7 mouse cellular contexts compared by ENCODE assay signal in the genomic region with DNA sequence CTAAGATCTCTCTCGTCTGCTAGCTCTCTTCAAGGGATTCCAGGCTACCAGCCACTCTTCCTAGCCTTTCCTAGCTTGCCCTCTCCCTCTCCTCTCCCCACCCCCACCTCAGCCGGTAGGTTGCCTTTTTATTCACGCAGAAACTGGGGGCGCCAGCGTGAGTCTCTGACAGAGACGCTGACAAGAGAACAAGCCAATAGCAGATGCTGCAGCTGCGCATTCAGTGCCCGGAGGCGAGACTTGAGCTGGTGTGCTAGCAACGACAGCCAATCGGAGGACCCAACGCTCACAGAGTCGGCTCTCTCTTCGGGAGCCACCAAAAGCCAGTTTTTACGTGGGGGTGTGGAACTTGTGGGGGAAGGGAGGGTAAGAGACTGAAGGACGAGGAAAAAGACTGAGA. TPM values are rescaled to one million over a fixed set of nuclear protein-coding genes. Genes with fewer than 3 reads are reported as not detected.
DNase-seq lines count a peak whose midpoint lies in the region; ATAC-seq lines count a peak whose summit lies in the region.

No protein-coding gene starts in this region.

- H3K27ac ChIP-seq in limb, embryonic 10.5 days: peak overlapping the region; percentile 85
- H3K27ac ChIP-seq in midbrain, embryonic 13.5 days: peak overlapping the region; percentile 88

- WGBS in limb, embryonic 10.5 days: 9% methylated on average over 16 of the region's 16 CpGs
- WGBS in midbrain, embryonic 13.5 days: 12% methylated on average over 16 of the region's 16 CpGs

- DNase-seq in adrenal gland, adult 18-20 months (ENCODE audit: low spot score in 2 of 2): peak; percentile 56 to 64
- DNase-seq in embryo, embryonic 11 days: peak; percentile 94
- DNase-seq in kidney, adult 11 months: peak; percentile 91
- peak; percentile 78 for DNase-seq in limb, embryonic 10.5 days (ENCODE audit: low spot score)
- DNase-seq in spleen, adult 12 weeks (ENCODE audit: low spot score): peak; percentile 22

- no peaks in the 10 kb centered on the region for H3K36me3 ChIP-seq in limb, embryonic 10.5 days
- H3K36me3 ChIP-seq in midbrain, embryonic 13.5 days: no peaks in the 10 kb centered on the region

- peaks cover 75% of the 10 kb centered on the region for H3K27me3 ChIP-seq in limb, embryonic 10.5 days (ENCODE audit: low read depth, poor library complexity, severe bottlenecking)
- peaks cover 4% of the 10 kb centered on the region; the same call in 1 of the 2 replicates for H3K27me3 ChIP-seq in midbrain, embryonic 13.5 days

- peak overlapping the region; percentile 63 for H3K4me2 ChIP-seq in midbrain, embryonic 13.5 days (replicated peaks)

- H3K4me1 ChIP-seq in limb, embryonic 10.5 days: no peaks in the 10 kb centered on the region
- H3K4me1 ChIP-seq in midbrain, embryonic 13.5 days (replicated peaks): peaks cover 37% of the 10 kb centered on the region

- peak overlapping the region; percentile 53 for H3K4me3 ChIP-seq in limb, embryonic 10.5 days
- peak overlapping the region; percentile 48 for H3K4me3 ChIP-seq in midbrain, embryonic 13.5 days (replicated peaks)

- H3K9me3 ChIP-seq in limb, embryonic 10.5 days (replicated peaks): no peaks in the 10 kb centered on the region
- H3K9me3 ChIP-seq in midbrain, embryonic 13.5 days: no peaks in the 10 kb centered on the region

- peak; percentile 100 for ATAC-seq in granulocyte monocyte progenitor cell, adult 5-6 weeks (replicated peaks; ENCODE audit: poor library complexity, severe bottlenecking)
- peak; percentile 99 for ATAC-seq in midbrain, embryonic 13.5 days

- H3K9ac ChIP-seq in midbrain, embryonic 13.5 days (replicated peaks): peak overlapping the region; percentile 72

RNA-seq across cellular contexts. Expression of gene Arhgef9, which starts 30.3 kb away (rescaled TPM):
- 10 to 100 TPM; 10.3 to 14.5 TPM for total RNA-seq in adrenal gland, adult 18-20 months (2021)
- 0.13 and 5.2 TPM in 2 replicates for total RNA-seq in granulocyte monocyte progenitor cell, adult 5-6 weeks (2014; fragmentation: Nextera tagmentation)
- 1.2 and 2.8 TPM in 2 replicates for total RNA-seq in granulocyte monocyte progenitor cell, adult 5-6 weeks (2017)
- polyA plus RNA-seq in limb, embryonic 10.5 days (2016; fragmentation: Nextera tagmentation; extraction: Ambion mirVana): 8.6 and 13.3 TPM in 2 replicates
- polyA plus RNA-seq in midbrain, embryonic 13.5 days (2015; fragmentation: Nextera tagmentation; extraction: Ambion mirVana): 38.9 and 39.1 TPM in 2 replicates

Comparison
In these comparisons a context has a peak if more than half of its experiments do, and no peak if none do; other contexts are left out.
1. Peak in every context shown above with its lines: DNase-seq, ATAC-seq, H3K4me3 ChIP-seq and H3K27ac ChIP-seq.
2. DNase-seq: peak in every context shown above with its lines; median percentile 94 in embryo, embryonic 11 days; 91 in kidney, adult 11 months; 78 in limb, embryonic 10.5 days; 60 in adrenal gland, adult 18-20 months; 22 in spleen, adult 12 weeks.